Mouse (Mus musculus) limb, embryonic 10.5 days (tissue): ENCODE measurements at regions not wholly inside any gene's neighbourhood (a gene's known extent, or its start where the extent isn't known, plus 50 kb on each side); places are given as distances from the start of the nearest gene placed in this dataset.
A peak's percentile ranks its signal among the peaks of the same experiment; 100 is the strongest.

ENCODE experiments used
- DNase-seq: peaks from one replicate; pipeline ENCODE4 v3.0.0-alpha.2; 2017; ENCODE audit warnings: low spot score
- H3K27ac ChIP-seq: fragments of 300-500 bp; sonication (generic); 2 replicates; pipeline ENCODE4 v1.5.1; 2016; ENCODE audit warnings: mild to moderate bottlenecking
- H3K27me3 ChIP-seq: fragments of 300-500 bp; sonication (generic); 2 replicates; pipeline ENCODE4 v1.6.1; 2016; ENCODE audit warnings: low read depth, mild to moderate bottlenecking; ENCODE audit not compliant: poor library complexity, severe bottlenecking
- H3K36me3 ChIP-seq: fragments of 300-500 bp; sonication (generic); 2 replicates; pipeline ENCODE4 v1.6.1; 2016; ENCODE audit warnings: mild to moderate bottlenecking, moderate library complexity
- H3K4me1 ChIP-seq: fragments of 300-500 bp; sonication (generic); 2 replicates; pipeline ENCODE4 v1.6.1; 2016
- H3K4me3 ChIP-seq: fragments of 300-500 bp; sonication (generic); 2 replicates; pipeline ENCODE4 v1.5.1; 2016; ENCODE audit warnings: mild to moderate bottlenecking, moderate library complexity
- H3K9me3 ChIP-seq: fragments of 300-500 bp; sonication (generic); replicated peaks from 2 replicates; pipeline ENCODE4 v1.6.1; 2016; ENCODE audit warnings: mild to moderate bottlenecking
- WGBS: fragments of 180-500 bp; shearing (Covaris S2); methylation state at CpG from one replicate; pipeline ENCODE4 v1.1.7; 2016; 5-methylcytosine and 5-hydroxymethylcytosine counted together

- Histone ChIP-seq H3K9me3 (no peaks in the 10 kb centered on the region), H3K27ac (no peak overlapping the region), H3K36me3 (no peaks in the 10 kb centered on the region), H3K4me1 (peaks cover 13% of the 10 kb centered on the region), H3K27me3 (no peaks in the 10 kb centered on the region), H3K4me3 (no peak overlapping the region)
- DNase-seq, result peak; percentile 62
- 30% methylated on average over 6 of the region's 6 CpGs for WGBS
Observed at GRCm38 (mm10) chr3:35474361-35474760, 279.5 kb upstream of the Atp11b start.

GRCm38 (mm10) chr3:35475326-35475725, 278.6 kb upstream of the Atp11b start:
- Histone ChIP-seq H3K36me3 (no peaks in the 10 kb centered on the region), H3K4me3 (no peak overlapping the region), H3K4me1 (peaks cover 13% of the 10 kb centered on the region), H3K9me3 (no peaks in the 10 kb centered on the region), H3K27ac (no peak overlapping the region), H3K27me3 (peaks cover 4% of the 10 kb centered on the region; the same call in 1 of the 2 replicates)
- DNase-seq, result no peak
- WGBS, result 94% methylated on average over 7 of the region's 7 CpGs

GRCm38 (mm10) chr3:35480714-35481695, 272.9 kb upstream of the Atp11b start:
- Histone ChIP-seq H3K27ac (no peak overlapping the region), H3K36me3 (no peaks in the 10 kb centered on the region), H3K4me1 (0 out of 2 replicates have a peak, but pooled peaks cover 3% of the 10 kb centered on the region), H3K9me3 (no peaks in the 10 kb centered on the region), H3K4me3 (no peak overlapping the region), H3K27me3 (peaks cover 21% of the 10 kb centered on the region; the same call in 1 of the 2 replicates)
- DNase-seq, result no peak
- WGBS, result 79% methylated on average over 18 of the region's 18 CpGs

GRCm38 (mm10) chr3:35481841-35482240, 272.1 kb upstream of the Atp11b start:
- no peak overlapping the region for H3K4me3 ChIP-seq

GRCm38 (mm10) chr3:35482296-35482695, 271.6 kb upstream of the Atp11b start:
- no peaks in the 10 kb centered on the region for H3K9me3 ChIP-seq
- H3K27ac ChIP-seq, result no peak overlapping the region
- no peaks in the 10 kb centered on the region for H3K36me3 ChIP-seq
- 0 out of 2 replicates have a peak, but pooled peaks cover 3% of the 10 kb centered on the region for H3K4me1 ChIP-seq
- H3K27me3 ChIP-seq, result peaks cover 21% of the 10 kb centered on the region; the same call in 1 of the 2 replicates
- H3K4me3 ChIP-seq, result no peak overlapping the region
- peak; percentile 59 for DNase-seq
- 12% methylated on average over 6 of the region's 6 CpGs for WGBS

More at GRCm38 (mm10) chr3:35481841-35482240, 272.1 kb upstream of the Atp11b start:
- no peak overlapping the region for H3K27ac ChIP-seq
- no peaks in the 10 kb centered on the region for H3K36me3 ChIP-seq
- DNase-seq, result peak; percentile 31
- no peaks in the 10 kb centered on the region for H3K9me3 ChIP-seq
- WGBS, result 45% methylated on average over 11 of the region's 11 CpGs
- H3K4me1 ChIP-seq, result 0 out of 2 replicates have a peak, but pooled peaks cover 3% of the 10 kb centered on the region
- peaks cover 21% of the 10 kb centered on the region; the same call in 1 of the 2 replicates for H3K27me3 ChIP-seq

GRCm38 (mm10) chr3:35482759-35483158, 271.1 kb upstream of the Atp11b start:
- Histone ChIP-seq H3K27ac (no peak overlapping the region), H3K27me3 (peaks cover 21% of the 10 kb centered on the region; the same call in 1 of the 2 replicates), H3K9me3 (no peaks in the 10 kb centered on the region), H3K36me3 (no peaks in the 10 kb centered on the region), H3K4me3 (no peak overlapping the region), H3K4me1 (0 out of 2 replicates have a peak, but pooled peaks cover 3% of the 10 kb centered on the region)
- no peak for DNase-seq
- WGBS, result 84% methylated on average over 10 of the region's 10 CpGs

- 89% methylated on average over 9 of the region's 9 CpGs for WGBS
- Histone ChIP-seq H3K4me1 (no peaks in the 10 kb centered on the region), H3K36me3 (no peaks in the 10 kb centered on the region), H3K27ac (no peak overlapping the region), H3K9me3 (no peaks in the 10 kb centered on the region), H3K27me3 (no peaks in the 10 kb centered on the region), H3K4me3 (no peak overlapping the region)
- DNase-seq, result no peak
Observed at GRCm38 (mm10) chr3:35496027-35496824, 257.7 kb upstream of the Atp11b start.

GRCm38 (mm10) chr3:35510314-35510713, 243.6 kb upstream of the Atp11b start:
- Histone ChIP-seq H3K4me3 (no peak overlapping the region), H3K27ac (no peak overlapping the region), H3K36me3 (no peaks in the 10 kb centered on the region), H3K27me3 (no peaks in the 10 kb centered on the region), H3K4me1 (no peaks in the 10 kb centered on the region), H3K9me3 (no peaks in the 10 kb centered on the region)
- DNase-seq, result no peak
- WGBS, result 87% methylated on average over 1 of the region's 1 CpGs

GRCm38 (mm10) chr3:35516517-35516916, 237.4 kb upstream of the Atp11b start:
- WGBS, result 93% methylated on average over 4 of the region's 4 CpGs
- DNase-seq, result no peak
- H3K4me1 ChIP-seq, result no peaks in the 10 kb centered on the region

GRCm38 (mm10) chr3:35520131-35520530, 233.8 kb upstream of the Atp11b start:
- H3K4me3 ChIP-seq, result no peak overlapping the region
- no peaks in the 10 kb centered on the region for H3K27me3 ChIP-seq
- no peaks in the 10 kb centered on the region for H3K4me1 ChIP-seq
- H3K27ac ChIP-seq, result no peak overlapping the region
- H3K9me3 ChIP-seq, result no peaks in the 10 kb centered on the region
- H3K36me3 ChIP-seq, result no peaks in the 10 kb centered on the region
- no peak for DNase-seq
- WGBS, result 94% methylated on average over 3 of the region's 3 CpGs

More at GRCm38 (mm10) chr3:35516517-35516916, 237.4 kb upstream of the Atp11b start:
- Histone ChIP-seq H3K27me3 (no peaks in the 10 kb centered on the region), H3K4me3 (no peak overlapping the region), H3K36me3 (no peaks in the 10 kb centered on the region), H3K9me3 (no peaks in the 10 kb centered on the region), H3K27ac (no peak overlapping the region)

- DNase-seq, result peak; percentile 39
- Histone ChIP-seq H3K27me3 (no peaks in the 10 kb centered on the region), H3K4me3 (no peak overlapping the region), H3K4me1 (peaks cover 5% of the 10 kb centered on the region), H3K9me3 (no peaks in the 10 kb centered on the region), H3K36me3 (no peaks in the 10 kb centered on the region), H3K27ac (no peak overlapping the region)
Observed at GRCm38 (mm10) chr3:35547696-35548095, 206.2 kb upstream of the Atp11b start.

- no peaks in the 10 kb centered on the region for H3K27me3 ChIP-seq
- no peak overlapping the region for H3K4me3 ChIP-seq
- H3K4me1 ChIP-seq, result peaks cover 5% of the 10 kb centered on the region
- DNase-seq, result no peak
- no peaks in the 10 kb centered on the region for H3K9me3 ChIP-seq
- H3K27ac ChIP-seq, result no peak overlapping the region
- H3K36me3 ChIP-seq, result no peaks in the 10 kb centered on the region
- 93% methylated on average over 9 of the region's 9 CpGs for WGBS
Observed at GRCm38 (mm10) chr3:35551791-35552190, 202.1 kb upstream of the Atp11b start.
